Mouse (Mus musculus): Measurements from ENCODE around the gene Acsl5. TPM values are rescaled to one million over a fixed set of nuclear protein-coding genes. Genes with fewer than 3 reads are reported as not detected.

The Acsl5 gene
- polyA plus RNA-seq, 1 experiment = 33.8 TPM

DNA sequence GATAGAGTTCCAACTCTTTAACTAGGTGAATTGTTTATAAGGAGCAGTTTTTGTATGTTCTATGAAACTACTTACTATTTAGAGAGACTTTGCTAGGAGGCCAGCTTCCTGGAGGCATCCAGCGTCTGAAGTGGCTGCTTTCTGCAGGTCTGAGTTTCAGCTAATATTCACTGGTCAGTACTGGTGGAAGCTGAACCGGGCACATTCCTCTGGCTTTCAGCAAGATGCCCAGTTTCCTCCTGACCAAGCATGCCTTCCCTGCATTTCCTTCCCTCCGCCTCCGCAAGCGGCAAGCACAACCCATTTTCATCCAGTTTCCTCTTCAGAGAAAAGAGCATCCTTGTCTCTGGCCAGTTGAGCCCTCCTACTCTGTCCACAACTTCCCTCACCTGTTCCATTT lies 17.3 kb downstream of the Acsl5 start:
- no peak for TF ChIP-seq POLR2A (IDR thresholded peaks at IDR 0.05; ENCODE audit: extremely low read depth, insufficient read depth, low read length)
- TF ChIP-seq CTCF (IDR thresholded peaks at IDR 0.05; ENCODE audit: extremely low read depth, insufficient read depth, low read length) = no peak
- Histone ChIP-seq H3K4me1 (ENCODE audit: control insufficient read depth, insufficient read depth, low read length) (no peaks in the 10 kb centered on the region), H3K27ac (ENCODE audit: insufficient read depth, low read length) (no peak overlapping the region), H3K4me3 (ENCODE audit: insufficient read depth, low read length) (no peak overlapping the region)

- no peaks in the 10 kb centered on the region for H3K4me1 ChIP-seq (ENCODE audit: control insufficient read depth, insufficient read depth, low read length)
- no peak overlapping the region for H3K4me3 ChIP-seq (ENCODE audit: insufficient read depth, low read length)
- no peak overlapping the region for H3K27ac ChIP-seq (ENCODE audit: insufficient read depth, low read length)
- TF ChIP-seq POLR2A (IDR thresholded peaks at IDR 0.05; ENCODE audit: extremely low read depth, insufficient read depth, low read length) (no peak), CTCF (IDR thresholded peaks at IDR 0.05; ENCODE audit: extremely low read depth, insufficient read depth, low read length) (no peak)
Observed at GRCm38 (mm10) chr19:55271448-55271847, 19.7 kb downstream of the Acsl5 start.

DNA sequence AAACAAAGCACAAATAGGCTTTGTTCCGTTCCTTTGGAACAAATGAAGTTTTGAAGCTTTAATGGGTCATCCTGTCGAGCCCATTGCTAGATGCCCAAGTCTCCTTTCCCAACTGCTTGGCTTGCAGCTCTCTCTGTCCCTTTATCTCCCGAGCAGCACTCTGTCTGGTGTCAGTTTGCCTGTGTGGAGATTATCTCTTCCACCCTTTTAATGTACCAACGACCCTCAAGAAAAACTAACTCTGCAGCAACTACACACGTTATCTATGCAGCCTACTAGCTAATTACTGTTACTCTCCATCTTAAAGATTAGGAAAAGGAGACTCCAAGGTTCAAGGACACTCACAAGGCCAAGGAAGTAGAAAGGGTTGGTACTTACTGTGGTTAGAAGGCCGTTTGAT lies 21.6 kb downstream of the Acsl5 start:
- no peaks in the 10 kb centered on the region; the same call in 1 of the 2 replicates for H3K4me1 ChIP-seq (ENCODE audit: control insufficient read depth, insufficient read depth, low read length)
- H3K4me3 ChIP-seq (ENCODE audit: insufficient read depth, low read length) = no peak overlapping the region
- TF ChIP-seq CTCF (IDR thresholded peaks at IDR 0.05; ENCODE audit: extremely low read depth, insufficient read depth, low read length) (no peak), POLR2A (IDR thresholded peaks at IDR 0.05; ENCODE audit: extremely low read depth, insufficient read depth, low read length) (no peak)
- H3K27ac ChIP-seq (ENCODE audit: insufficient read depth, low read length) = no peak overlapping the region

GRCm38 (mm10) chr19:55276100-55276499 lies 24.4 kb downstream of the Acsl5 start:
- H3K27ac ChIP-seq (ENCODE audit: insufficient read depth, low read length) = no peak overlapping the region
- no peak for TF ChIP-seq POLR2A (IDR thresholded peaks at IDR 0.05; ENCODE audit: extremely low read depth, insufficient read depth, low read length)
- TF ChIP-seq CTCF (IDR thresholded peaks at IDR 0.05; ENCODE audit: extremely low read depth, insufficient read depth, low read length) = no peak
- H3K4me1 ChIP-seq (ENCODE audit: control insufficient read depth, insufficient read depth, low read length) = no peaks in the 10 kb centered on the region; the same call in 1 of the 2 replicates
- no peak overlapping the region for H3K4me3 ChIP-seq (ENCODE audit: insufficient read depth, low read length)

DNA sequence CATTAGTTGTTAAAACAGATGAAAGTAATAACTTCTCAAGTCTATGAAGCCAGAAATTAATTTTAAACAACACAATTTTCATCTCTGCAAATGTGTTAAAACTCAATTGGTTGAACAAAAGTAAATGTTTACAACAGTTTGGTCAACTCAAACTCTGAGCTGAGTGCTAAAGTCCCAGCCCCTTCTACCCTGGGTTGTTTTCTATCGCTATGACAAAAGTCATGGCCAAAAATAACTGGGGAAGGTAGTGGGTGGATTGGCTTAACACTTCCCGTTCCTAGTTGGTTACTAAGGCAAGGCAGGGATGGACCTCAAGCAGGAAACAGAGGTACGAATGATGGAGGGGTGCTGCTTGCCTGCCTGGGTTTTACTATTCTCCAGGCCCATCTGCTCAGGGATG lies 25.0 kb downstream of the Acsl5 start:
- no peak for TF ChIP-seq CTCF (IDR thresholded peaks at IDR 0.05; ENCODE audit: extremely low read depth, insufficient read depth, low read length)
- no peak for TF ChIP-seq POLR2A (IDR thresholded peaks at IDR 0.05; ENCODE audit: extremely low read depth, insufficient read depth, low read length)
- Histone ChIP-seq H3K4me3 (ENCODE audit: insufficient read depth, low read length) (no peak overlapping the region), H3K4me1 (ENCODE audit: control insufficient read depth, insufficient read depth, low read length) (no peaks in the 10 kb centered on the region; the same call in 1 of the 2 replicates), H3K27ac (ENCODE audit: insufficient read depth, low read length) (no peak overlapping the region)

DNA sequence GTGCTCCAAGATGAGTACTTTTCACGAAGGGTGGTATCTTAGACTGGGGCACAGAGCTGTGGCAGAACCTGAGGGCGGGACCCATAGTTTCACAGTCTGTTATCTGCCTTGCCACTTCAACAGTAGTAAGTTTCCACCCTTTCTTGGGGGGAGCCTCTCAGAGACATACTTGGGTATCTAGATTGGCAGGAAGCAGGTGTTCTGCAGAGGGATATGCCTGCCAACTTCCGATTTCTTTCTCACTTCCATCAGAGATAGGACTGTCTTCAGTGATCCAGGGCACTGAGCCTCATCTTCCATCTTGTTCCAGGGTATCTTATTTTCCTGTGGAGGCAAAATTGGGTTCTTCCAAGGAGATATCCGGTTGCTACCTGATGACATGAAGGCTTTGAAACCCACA lies 32.4 kb downstream of the Acsl5 start:
- H3K27ac ChIP-seq (ENCODE audit: insufficient read depth, low read length) = no peak overlapping the region
- no peak overlapping the region for H3K4me3 ChIP-seq (ENCODE audit: insufficient read depth, low read length)
- no peaks in the 10 kb centered on the region for H3K4me1 ChIP-seq (ENCODE audit: control insufficient read depth, insufficient read depth, low read length)
- TF ChIP-seq POLR2A (IDR thresholded peaks at IDR 0.05; ENCODE audit: extremely low read depth, insufficient read depth, low read length) = no peak

DNA sequence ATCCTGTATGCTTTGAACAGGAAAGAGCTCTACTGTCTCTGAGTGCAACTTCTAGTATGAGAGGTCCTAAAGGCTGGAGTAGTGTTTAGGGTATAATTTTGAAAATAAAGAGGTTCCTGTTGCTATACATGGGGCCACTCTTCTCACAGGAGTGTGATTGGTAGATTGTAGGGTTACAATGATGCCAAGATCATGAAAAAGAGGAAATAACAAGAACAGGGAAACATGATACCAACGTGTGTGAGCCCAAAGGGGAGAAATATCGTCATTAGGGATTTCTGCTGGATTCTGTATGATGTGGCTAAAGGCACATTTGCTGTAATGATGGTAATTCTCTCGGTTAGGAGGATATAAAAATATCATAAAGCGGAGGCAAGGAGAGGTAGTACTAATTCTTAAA lies 34.3 kb downstream of the Acsl5 start:
- Histone ChIP-seq H3K4me1 (ENCODE audit: control insufficient read depth, insufficient read depth, low read length) (no peaks in the 10 kb centered on the region), H3K4me3 (ENCODE audit: insufficient read depth, low read length) (no peak overlapping the region), H3K27ac (ENCODE audit: insufficient read depth, low read length) (no peak overlapping the region)
- no peak for TF ChIP-seq CTCF (IDR thresholded peaks at IDR 0.05; ENCODE audit: extremely low read depth, insufficient read depth, low read length)
- no peak for TF ChIP-seq POLR2A (IDR thresholded peaks at IDR 0.05; ENCODE audit: extremely low read depth, insufficient read depth, low read length)

- H3K4me1 ChIP-seq (ENCODE audit: control insufficient read depth, insufficient read depth, low read length) = no peaks in the 10 kb centered on the region
- H3K4me3 ChIP-seq (ENCODE audit: insufficient read depth, low read length) = no peak overlapping the region
- TF ChIP-seq CTCF (IDR thresholded peaks at IDR 0.05; ENCODE audit: extremely low read depth, insufficient read depth, low read length) = no peak
- TF ChIP-seq POLR2A (IDR thresholded peaks at IDR 0.05; ENCODE audit: extremely low read depth, insufficient read depth, low read length) = no peak
- no peak overlapping the region for H3K27ac ChIP-seq (ENCODE audit: insufficient read depth, low read length)
Observed at GRCm38 (mm10) chr19:55288974-55289373, 37.2 kb downstream of the Acsl5 start.

DNA sequence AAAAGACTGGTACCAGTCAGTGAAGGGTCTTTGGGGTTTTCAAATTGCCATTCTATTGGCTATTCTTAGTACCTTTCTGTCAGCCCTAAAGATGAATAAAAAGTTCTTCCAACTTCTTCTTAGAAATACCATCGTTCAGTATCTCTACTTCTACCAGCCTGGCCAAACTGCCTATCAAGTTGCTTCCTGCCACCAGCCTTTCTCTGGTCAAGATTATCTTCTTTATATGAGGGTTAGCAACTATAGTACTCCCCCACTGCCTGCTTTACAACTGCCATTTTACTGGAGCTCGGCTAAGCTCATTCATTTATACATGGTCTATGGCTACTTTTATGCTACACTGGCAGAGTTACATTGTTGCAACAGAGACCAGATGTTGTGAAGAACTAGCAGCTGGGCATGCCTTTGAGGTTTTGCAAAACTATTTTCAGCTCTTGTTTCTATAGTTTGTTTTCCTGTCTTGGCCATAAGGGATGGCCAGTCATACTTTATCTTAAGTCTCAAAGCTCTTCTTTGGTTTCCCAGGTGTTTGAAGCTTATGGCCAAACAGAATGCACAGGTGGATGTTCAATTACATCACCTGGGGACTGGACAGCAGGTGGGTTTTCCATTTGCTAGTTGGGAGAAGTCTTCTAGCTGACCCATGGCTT lies 39.0 kb downstream of the Acsl5 start:
- Histone ChIP-seq H3K27ac (ENCODE audit: insufficient read depth, low read length) (no peak overlapping the region), H3K4me1 (ENCODE audit: control insufficient read depth, insufficient read depth, low read length) (no peaks in the 10 kb centered on the region), H3K4me3 (ENCODE audit: insufficient read depth, low read length) (no peak overlapping the region)
- no peak for TF ChIP-seq CTCF (IDR thresholded peaks at IDR 0.05; ENCODE audit: extremely low read depth, insufficient read depth, low read length)
- no peak for TF ChIP-seq POLR2A (IDR thresholded peaks at IDR 0.05; ENCODE audit: extremely low read depth, insufficient read depth, low read length)

- no peak overlapping the region for H3K4me3 ChIP-seq (ENCODE audit: insufficient read depth, low read length)
- no peaks in the 10 kb centered on the region for H3K4me1 ChIP-seq (ENCODE audit: control insufficient read depth, insufficient read depth, low read length)
- no peak for TF ChIP-seq POLR2A (IDR thresholded peaks at IDR 0.05; ENCODE audit: extremely low read depth, insufficient read depth, low read length)
- TF ChIP-seq CTCF (IDR thresholded peaks at IDR 0.05; ENCODE audit: extremely low read depth, insufficient read depth, low read length) = no peak
- no peak overlapping the region for H3K27ac ChIP-seq (ENCODE audit: insufficient read depth, low read length)
Observed at GRCm38 (mm10) chr19:55292210-55292850, 40.6 kb downstream of the Acsl5 start.
